Mouse (Mus musculus) E14TG2a.4 (cell line): ENCODE measurements at regions not wholly inside any gene's neighbourhood (a gene's known extent, or its start where the extent isn't known, plus 50 kb on each side); places are given as distances from the start of the nearest gene placed in this dataset.

Experiments used
- H3K27me3 ChIP-seq: 2 replicates; pipeline ENCODE4 v1.6.1; 2014; ENCODE audit warnings: low read length, control low read depth; ENCODE audit not compliant: insufficient read depth
- H3K36me3 ChIP-seq: 2 replicates; pipeline ENCODE4 v1.6.1; 2014; ENCODE audit warnings: low read length, control low read depth; ENCODE audit not compliant: insufficient read depth
- H3K4me1 ChIP-seq: replicated peaks from 2 replicates; pipeline ENCODE4 v1.6.1; 2014; ENCODE audit warnings: low read depth, low read length, control low read depth
- H3K4me3 ChIP-seq: replicated peaks from 2 replicates; pipeline ENCODE4 v1.5.1; 2014; ENCODE audit warnings: mild to moderate bottlenecking, low read length
- H3K9me3 ChIP-seq: 2 replicates; pipeline ENCODE4 v1.6.1; 2014; ENCODE audit warnings: low read length, control low read depth
- CTCF ChIP-seq: conservative IDR thresholded peaks from 2 replicates; pipeline ENCODE4 v1.5.1; 2014; ENCODE audit warnings: low read length
- NANOG ChIP-seq: IDR thresholded peaks from 2 replicates; pipeline ENCODE4 v1.6.1; 2014; ENCODE audit warnings: borderline replicate concordance, low read length, mixed read lengths
- POU5F1 ChIP-seq: IDR thresholded peaks from 2 replicates; pipeline ENCODE4 v1.6.1; 2014; ENCODE audit warnings: low read length, borderline replicate concordance

GRCm38 (mm10) chr3:38663670-38664494 is 179.2 kb upstream of the Ankrd50 start:
- no peaks in the 10 kb centered on the region for H3K27me3 ChIP-seq
- no peaks in the 10 kb centered on the region for H3K4me1 ChIP-seq
- H3K36me3 ChIP-seq: no peaks in the 10 kb centered on the region
- H3K4me3 ChIP-seq: no peak overlapping the region
- no peaks in the 10 kb centered on the region; the same call in 1 of the 2 replicates for H3K9me3 ChIP-seq
- TF ChIP-seq POU5F1: no peak
- TF ChIP-seq CTCF: no peak
- no peak for TF ChIP-seq NANOG

- H3K4me3 ChIP-seq: no peak overlapping the region
- no peaks in the 10 kb centered on the region for H3K36me3 ChIP-seq
- no peaks in the 10 kb centered on the region; the same call in 1 of the 2 replicates for H3K9me3 ChIP-seq
- TF ChIP-seq CTCF (peak; percentile 65), NANOG (no peak), POU5F1 (no peak)
- no peaks in the 10 kb centered on the region for H3K4me1 ChIP-seq
- no peaks in the 10 kb centered on the region for H3K27me3 ChIP-seq
Observed at GRCm38 (mm10) chr3:38663023-38663422, 178.4 kb upstream of the Ankrd50 start.

GRCm38 (mm10) chr3:38656790-38657189 is 172.1 kb upstream of the Ankrd50 start:
- H3K27me3 ChIP-seq: no peaks in the 10 kb centered on the region
- TF ChIP-seq NANOG: no peak
- no peak for TF ChIP-seq POU5F1
- no peak for TF ChIP-seq CTCF
- no peaks in the 10 kb centered on the region for H3K4me1 ChIP-seq
- H3K36me3 ChIP-seq: no peaks in the 10 kb centered on the region
- H3K9me3 ChIP-seq: no peaks in the 10 kb centered on the region
- H3K4me3 ChIP-seq: no peak overlapping the region

GRCm38 (mm10) chr3:38653928-38654327 is 169.3 kb upstream of the Ankrd50 start:
- H3K36me3 ChIP-seq: no peaks in the 10 kb centered on the region
- H3K4me3 ChIP-seq: no peak overlapping the region
- H3K4me1 ChIP-seq: no peaks in the 10 kb centered on the region
- H3K9me3 ChIP-seq: no peaks in the 10 kb centered on the region
- TF ChIP-seq CTCF (no peak), NANOG (no peak), POU5F1 (no peak)
- H3K27me3 ChIP-seq: no peaks in the 10 kb centered on the region

- H3K9me3 ChIP-seq: no peaks in the 10 kb centered on the region
- H3K36me3 ChIP-seq: no peaks in the 10 kb centered on the region
- no peaks in the 10 kb centered on the region for H3K27me3 ChIP-seq
- TF ChIP-seq CTCF: no peak
- no peak for TF ChIP-seq NANOG
- no peak for TF ChIP-seq POU5F1
- no peaks in the 10 kb centered on the region for H3K4me1 ChIP-seq
- H3K4me3 ChIP-seq: no peak overlapping the region
Observed at GRCm38 (mm10) chr3:38652985-38653685, 168.5 kb upstream of the Ankrd50 start.

- Histone ChIP-seq H3K9me3 (no peaks in the 10 kb centered on the region), H3K27me3 (no peaks in the 10 kb centered on the region), H3K36me3 (no peaks in the 10 kb centered on the region), H3K4me1 (no peaks in the 10 kb centered on the region), H3K4me3 (no peak overlapping the region)
- no peak for TF ChIP-seq POU5F1
- TF ChIP-seq CTCF: no peak
Observed at GRCm38 (mm10) chr3:38650176-38650575, 165.5 kb upstream of the Ankrd50 start.

GRCm38 (mm10) chr3:38648633-38649032 is 164.0 kb upstream of the Ankrd50 start:
- H3K27me3 ChIP-seq: no peaks in the 10 kb centered on the region
- no peaks in the 10 kb centered on the region for H3K36me3 ChIP-seq
- no peak overlapping the region for H3K4me3 ChIP-seq
- TF ChIP-seq CTCF: no peak
- TF ChIP-seq POU5F1: no peak
- no peak for TF ChIP-seq NANOG
- H3K9me3 ChIP-seq: peaks cover 7% of the 10 kb centered on the region; the same call in 1 of the 2 replicates
- no peaks in the 10 kb centered on the region for H3K4me1 ChIP-seq

GRCm38 (mm10) chr3:38647737-38648330 is 163.2 kb upstream of the Ankrd50 start:
- no peak overlapping the region for H3K4me3 ChIP-seq
- H3K4me1 ChIP-seq: no peaks in the 10 kb centered on the region
- no peak for TF ChIP-seq CTCF
- no peak for TF ChIP-seq POU5F1
- no peak for TF ChIP-seq NANOG
- no peaks in the 10 kb centered on the region for H3K36me3 ChIP-seq
- H3K27me3 ChIP-seq: no peaks in the 10 kb centered on the region
- H3K9me3 ChIP-seq: peaks cover 8% of the 10 kb centered on the region; the same call in 1 of the 2 replicates
